Mouse (Mus musculus) MEL-GATA-1-ER (cell line): ENCODE measurements around the gene Gm17662.

Experiments
- DNase-seq: peaks from one replicate; pipeline ENCODE4 v3.0.0-alpha.2; 2012; ENCODE audit warnings: low read depth; ENCODE audit errors: extremely low read depth

The Gm17662 gene

GRCm38 (mm10) chr4:104887486-104887885 is 30.4 kb downstream of the Gm17662 start:
- no peak for DNase-seq

- no peak for DNase-seq
Measured at GRCm38 (mm10) chr4:104888499-104889262, 31.6 kb downstream of the Gm17662 start.

GRCm38 (mm10) chr4:104891708-104892107 is 34.6 kb downstream of the Gm17662 start:
- no peak for DNase-seq

- DNase-seq, result no peak
Measured at GRCm38 (mm10) chr4:104893588-104893987, 36.5 kb downstream of the Gm17662 start.

- peak; percentile 9 for DNase-seq
Measured at GRCm38 (mm10) chr4:104894004-104894734, 37.0 kb downstream of the Gm17662 start.

- DNase-seq, result no peak
Measured at GRCm38 (mm10) chr4:104902836-104903235, 45.7 kb downstream of the Gm17662 start.

GRCm38 (mm10) chr4:104905049-104905448 is 47.9 kb downstream of the Gm17662 start:
- DNase-seq, result no peak
